Mouse (Mus musculus): ENCODE data around the gene Prg4.

DNA sequence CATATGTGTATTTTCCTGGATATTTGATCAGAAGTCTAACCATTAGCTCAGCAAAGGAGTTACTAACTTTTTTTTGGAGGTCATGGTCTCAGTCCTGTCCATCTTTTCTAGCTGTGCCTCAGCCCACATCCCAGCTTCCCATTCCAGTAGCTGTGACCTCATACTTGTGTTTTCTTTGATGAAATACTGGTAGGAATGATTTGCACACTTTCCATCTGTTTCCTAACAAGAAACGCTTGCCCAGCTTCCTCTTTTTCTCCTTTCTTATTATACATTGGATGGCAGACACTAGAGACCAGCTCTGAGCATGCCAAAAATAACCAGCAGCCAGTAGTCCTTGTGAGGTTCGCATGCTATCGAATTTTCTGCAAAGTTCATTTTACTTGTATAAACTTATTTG, 4.0 kb upstream of the Prg4 start:
- no peak for TF ChIP-seq CTCF (IDR thresholded peaks at IDR 0.05; ENCODE audit: borderline replicate concordance, control insufficient read depth, extremely low read depth, insufficient read depth, low read length, poor library complexity)
- TF ChIP-seq POLR2A (IDR thresholded peaks at IDR 0.05; ENCODE audit: control insufficient read depth, extremely low read depth, insufficient read depth, low read length, poor library complexity): no peak
